Mouse (Mus musculus): ENCODE data around the gene Nckap5. TPM values are rescaled to one million over a fixed set of nuclear protein-coding genes. Genes with fewer than 3 reads are reported as not detected.
"Not testable (repeated sequence)": the region's sequence is repeated elsewhere in the genome, so short reads cannot be mapped to it uniquely, and the experiment has no call there.

Gene Nckap5
- polyA plus RNA-seq, 1 experiment from 2014 or later: 22.1 TPM

- Histone ChIP-seq H3K4me1 (no peaks in the 10 kb centered on the region), H3K27me3 (no peaks in the 10 kb centered on the region), H3K4me3 (no peak overlapping the region), H3K4me2 (no peak overlapping the region), H3K36me3 (ENCODE audit: poor library complexity, severe bottlenecking) (no peaks in the 10 kb centered on the region), H3K9ac (no peak overlapping the region), H3K27ac (no peak overlapping the region), H3K9me3 (replicated peaks) (no peaks in the 10 kb centered on the region)
- ATAC-seq: no peak
- WGBS: 91% methylated on average over 4 of the region's 4 CpGs
Observed at GRCm38 (mm10) chr1:126094346-126094745, 736.3 kb downstream of the Nckap5 start.

GRCm38 (mm10) chr1:126091979-126092378, 738.6 kb downstream of the Nckap5 start:
- H3K4me2 ChIP-seq: not testable (repeated sequence)

GRCm38 (mm10) chr1:126087181-126087580, 743.4 kb downstream of the Nckap5 start:
- Histone ChIP-seq H3K4me3 (no peak overlapping the region), H3K9me3 (replicated peaks) (no peaks in the 10 kb centered on the region), H3K4me1 (peaks cover 12% of the 10 kb centered on the region), H3K27ac (no peak overlapping the region), H3K36me3 (ENCODE audit: poor library complexity, severe bottlenecking) (no peaks in the 10 kb centered on the region), H3K4me2 (no peak overlapping the region), H3K27me3 (no peaks in the 10 kb centered on the region), H3K9ac (no peak overlapping the region)
- ATAC-seq: no peak
- 96% methylated on average over 7 of the region's 7 CpGs for WGBS

More at GRCm38 (mm10) chr1:126091979-126092378, 738.6 kb downstream of the Nckap5 start:
- H3K9me3 ChIP-seq (replicated peaks); H3K27ac ChIP-seq; H3K27me3 ChIP-seq; H3K9ac ChIP-seq; H3K4me1 ChIP-seq; ATAC-seq; H3K36me3 ChIP-seq (ENCODE audit: poor library complexity, severe bottlenecking); H3K4me3 ChIP-seq: not testable (repeated sequence)
- 88% methylated on average over 2 of the region's 2 CpGs for WGBS

GRCm38 (mm10) chr1:126076312-126076711, 754.3 kb downstream of the Nckap5 start:
- H3K9ac ChIP-seq: no peak overlapping the region
- WGBS: under 1% methylated on average over 4 of the region's 4 CpGs
- no peaks in the 10 kb centered on the region for H3K9me3 ChIP-seq (replicated peaks)
- no peak overlapping the region for H3K27ac ChIP-seq
- no peaks in the 10 kb centered on the region for H3K27me3 ChIP-seq
- no peak overlapping the region for H3K4me2 ChIP-seq
- H3K36me3 ChIP-seq (ENCODE audit: poor library complexity, severe bottlenecking): no peaks in the 10 kb centered on the region
- no peak overlapping the region for H3K4me3 ChIP-seq
- peaks cover 5% of the 10 kb centered on the region for H3K4me1 ChIP-seq
- peak; percentile 36; the same call in 1 of the 2 replicates for ATAC-seq

- no peak; the same call in 1 of the 2 replicates for ATAC-seq
- no peaks in the 10 kb centered on the region for H3K27me3 ChIP-seq
- H3K27ac ChIP-seq: no peak overlapping the region
- no peak overlapping the region for H3K4me3 ChIP-seq
- 0 out of 2 replicates have a peak, but pooled peaks cover 10% of the 10 kb centered on the region for H3K4me1 ChIP-seq
- H3K36me3 ChIP-seq (ENCODE audit: poor library complexity, severe bottlenecking): no peaks in the 10 kb centered on the region
- no peak overlapping the region for H3K4me2 ChIP-seq
- H3K9ac ChIP-seq: no peak overlapping the region
- no peaks in the 10 kb centered on the region for H3K9me3 ChIP-seq (replicated peaks)
- WGBS: 10% methylated on average over 2 of the region's 2 CpGs
Observed at GRCm38 (mm10) chr1:126070861-126071260, 759.7 kb downstream of the Nckap5 start.

GRCm38 (mm10) chr1:126051491-126051890, 779.1 kb downstream of the Nckap5 start:
- Histone ChIP-seq H3K36me3 (ENCODE audit: poor library complexity, severe bottlenecking) (no peaks in the 10 kb centered on the region), H3K4me2 (no peak overlapping the region), H3K4me1 (no peaks in the 10 kb centered on the region), H3K9me3 (replicated peaks) (no peaks in the 10 kb centered on the region), H3K27me3 (no peaks in the 10 kb centered on the region), H3K9ac (no peak overlapping the region), H3K4me3 (no peak overlapping the region), H3K27ac (no peak overlapping the region)
- WGBS: 67% methylated on average over 3 of the region's 3 CpGs
- no peak for ATAC-seq

GRCm38 (mm10) chr1:126042886-126043285, 787.7 kb downstream of the Nckap5 start:
- no peak overlapping the region for H3K9ac ChIP-seq
- no peaks in the 10 kb centered on the region for H3K36me3 ChIP-seq (ENCODE audit: poor library complexity, severe bottlenecking)
- no peaks in the 10 kb centered on the region for H3K27me3 ChIP-seq
- H3K4me3 ChIP-seq: no peak overlapping the region
- ATAC-seq: no peak; the same call in 1 of the 2 replicates
- 91% methylated on average over 5 of the region's 5 CpGs for WGBS
- no peaks in the 10 kb centered on the region for H3K4me1 ChIP-seq
- no peaks in the 10 kb centered on the region for H3K9me3 ChIP-seq (replicated peaks)
- H3K4me2 ChIP-seq: no peak overlapping the region
- no peak overlapping the region for H3K27ac ChIP-seq

GRCm38 (mm10) chr1:126027536-126027935, 803.1 kb downstream of the Nckap5 start:
- no peak for ATAC-seq
- H3K9ac ChIP-seq: no peak overlapping the region
- peaks cover 36% of the 10 kb centered on the region for H3K36me3 ChIP-seq (ENCODE audit: poor library complexity, severe bottlenecking)
- H3K4me3 ChIP-seq: no peak overlapping the region
- H3K27me3 ChIP-seq: no peaks in the 10 kb centered on the region
- WGBS: 95% methylated on average over 8 of the region's 8 CpGs
- H3K4me2 ChIP-seq: no peak overlapping the region
- H3K27ac ChIP-seq: no peak overlapping the region
- no peaks in the 10 kb centered on the region for H3K4me1 ChIP-seq
- H3K9me3 ChIP-seq (replicated peaks): no peaks in the 10 kb centered on the region

GRCm38 (mm10) chr1:126024518-126024917, 806.1 kb downstream of the Nckap5 start:
- H3K27me3 ChIP-seq: no peaks in the 10 kb centered on the region
- no peak overlapping the region for H3K27ac ChIP-seq
- 67% methylated on average over 6 of the region's 6 CpGs for WGBS
- no peak overlapping the region for H3K9ac ChIP-seq
- ATAC-seq: no peak
- H3K4me2 ChIP-seq: no peak overlapping the region
- H3K9me3 ChIP-seq (replicated peaks): no peaks in the 10 kb centered on the region
- peaks cover 36% of the 10 kb centered on the region for H3K36me3 ChIP-seq (ENCODE audit: poor library complexity, severe bottlenecking)
- no peaks in the 10 kb centered on the region for H3K4me1 ChIP-seq
- no peak overlapping the region for H3K4me3 ChIP-seq

- H3K27me3 ChIP-seq: no peaks in the 10 kb centered on the region
- WGBS: 86% methylated on average over 10 of the region's 10 CpGs
- H3K9me3 ChIP-seq (replicated peaks): no peaks in the 10 kb centered on the region; the same call in 1 of the 2 replicates
- H3K4me2 ChIP-seq: no peak overlapping the region
- H3K4me1 ChIP-seq: no peaks in the 10 kb centered on the region
- H3K9ac ChIP-seq: no peak overlapping the region
- no peak overlapping the region for H3K27ac ChIP-seq
- no peak; the same call in 1 of the 2 replicates for ATAC-seq
- H3K4me3 ChIP-seq: no peak overlapping the region
- peaks cover 36% of the 10 kb centered on the region for H3K36me3 ChIP-seq (ENCODE audit: poor library complexity, severe bottlenecking)
Observed at GRCm38 (mm10) chr1:126022959-126023358, 807.6 kb downstream of the Nckap5 start.

GRCm38 (mm10) chr1:126018654-126019053, 811.9 kb downstream of the Nckap5 start:
- WGBS: 77% methylated on average over 6 of the region's 6 CpGs
- H3K4me2 ChIP-seq; H3K27ac ChIP-seq; ATAC-seq; H3K4me3 ChIP-seq; H3K9ac ChIP-seq; H3K27me3 ChIP-seq; H3K36me3 ChIP-seq (ENCODE audit: poor library complexity, severe bottlenecking); H3K9me3 ChIP-seq (replicated peaks); H3K4me1 ChIP-seq: not testable (repeated sequence)

- peak; percentile 65 for ATAC-seq
Observed at GRCm38 (mm10) chr1:126011661-126012091, 818.9 kb downstream of the Nckap5 start.

GRCm38 (mm10) chr1:126007571-126007970, 823.0 kb downstream of the Nckap5 start:
- H3K9ac ChIP-seq: no peak overlapping the region
- no peaks in the 10 kb centered on the region for H3K9me3 ChIP-seq (replicated peaks)
- 67% methylated on average over 4 of the region's 4 CpGs for WGBS
- H3K36me3 ChIP-seq (ENCODE audit: poor library complexity, severe bottlenecking): peaks cover 3% of the 10 kb centered on the region; the same call in 1 of the 2 replicates
- no peaks in the 10 kb centered on the region for H3K27me3 ChIP-seq
- H3K27ac ChIP-seq: no peak overlapping the region
- no peak for ATAC-seq
- no peak overlapping the region for H3K4me3 ChIP-seq
- H3K4me1 ChIP-seq: peaks cover 8% of the 10 kb centered on the region
- H3K4me2 ChIP-seq: no peak overlapping the region

More at GRCm38 (mm10) chr1:126011661-126012091, 818.9 kb downstream of the Nckap5 start:
- Histone ChIP-seq H3K9me3 (replicated peaks) (no peaks in the 10 kb centered on the region), H3K27me3 (no peaks in the 10 kb centered on the region), H3K4me1 (peaks cover 8% of the 10 kb centered on the region), H3K9ac (no peak overlapping the region), H3K4me2 (no peak overlapping the region), H3K4me3 (no peak overlapping the region), H3K36me3 (ENCODE audit: poor library complexity, severe bottlenecking) (peaks cover 6% of the 10 kb centered on the region; the same call in 1 of the 2 replicates), H3K27ac (no peak overlapping the region)
- WGBS: 29% methylated on average over 5 of the region's 5 CpGs

Data from forebrain, embryonic 13.5 days (tissue).